Mouse (Mus musculus) lung, embryonic 16.5 days (tissue): ENCODE measurements around the gene Cobll1. TPM values are rescaled to one million over a fixed set of nuclear protein-coding genes. Genes with fewer than 3 reads are reported as not detected.

Experiments used
- ATAC-seq: fragments of 200-750 bp; cut with Nextera tagmentation; 2 replicates; pipeline ENCODE4 v1.8.0; 2017; ENCODE audit warnings: low read depth, mild to moderate bottlenecking, moderate library complexity
- H3K27ac ChIP-seq: fragments of 300-500 bp; sonication (generic); 2 replicates; pipeline ENCODE4 v1.5.1; 2014; ENCODE audit warnings: mild to moderate bottlenecking, control low read depth, low read length
- H3K27me3 ChIP-seq: fragments of 300-500 bp; sonication (generic); 2 replicates; pipeline ENCODE4 v1.6.1; 2014; ENCODE audit warnings: low read depth, low read length, mixed read lengths; ENCODE audit not compliant: control insufficient read depth, insufficient read depth
- H3K36me3 ChIP-seq: fragments of 300-500 bp; sonication (generic); 2 replicates; pipeline ENCODE4 v1.6.1; 2014; ENCODE audit warnings: low read length; ENCODE audit not compliant: control insufficient read depth, insufficient read depth
- H3K4me1 ChIP-seq: fragments of 300-500 bp; sonication (generic); replicated peaks from 2 replicates; pipeline ENCODE4 v1.6.1; 2014; ENCODE audit warnings: low read length, mixed read lengths; ENCODE audit not compliant: control insufficient read depth, insufficient read depth
- H3K4me2 ChIP-seq: fragments of 300-500 bp; sonication (generic); 2 replicates; pipeline ENCODE4 v1.6.1; 2014; ENCODE audit warnings: low read depth, low read length, control low read depth
- H3K4me3 ChIP-seq: fragments of 300-500 bp; sonication (generic); 2 replicates; pipeline ENCODE4 v1.5.1; 2014; ENCODE audit warnings: mild to moderate bottlenecking, low read length, control low read depth
- H3K9ac ChIP-seq: fragments of 300-500 bp; sonication (generic); 2 replicates; pipeline ENCODE4 v1.6.1; 2014; ENCODE audit warnings: low read length, control low read depth
- H3K9me3 ChIP-seq: fragments of 300-500 bp; sonication (generic); 2 replicates; pipeline ENCODE4 v1.6.1; 2016; ENCODE audit warnings: low read length; ENCODE audit not compliant: control insufficient read depth
- WGBS: fragments of 180-500 bp; shearing (Covaris S2); extraction: QIAGEN DNeasy Blood & Tissue Kit; methylation state at CpG from one replicate; pipeline ENCODE4 v1.1.7; 2014; 5-methylcytosine and 5-hydroxymethylcytosine counted together
- polyA plus RNA-seq: library from polyadenylated mRNA; unstranded; fragments of >200 nt; fragmentation: Nextera tagmentation; extraction: Ambion mirVana; gene quantifications from 2 replicates; pipeline ENCODE4 v1.2.1, GENCODE M21; 2015

The Cobll1 gene
- polyA plus RNA-seq, 1 experiment from 2014 or later = 11.1 TPM

DNA sequence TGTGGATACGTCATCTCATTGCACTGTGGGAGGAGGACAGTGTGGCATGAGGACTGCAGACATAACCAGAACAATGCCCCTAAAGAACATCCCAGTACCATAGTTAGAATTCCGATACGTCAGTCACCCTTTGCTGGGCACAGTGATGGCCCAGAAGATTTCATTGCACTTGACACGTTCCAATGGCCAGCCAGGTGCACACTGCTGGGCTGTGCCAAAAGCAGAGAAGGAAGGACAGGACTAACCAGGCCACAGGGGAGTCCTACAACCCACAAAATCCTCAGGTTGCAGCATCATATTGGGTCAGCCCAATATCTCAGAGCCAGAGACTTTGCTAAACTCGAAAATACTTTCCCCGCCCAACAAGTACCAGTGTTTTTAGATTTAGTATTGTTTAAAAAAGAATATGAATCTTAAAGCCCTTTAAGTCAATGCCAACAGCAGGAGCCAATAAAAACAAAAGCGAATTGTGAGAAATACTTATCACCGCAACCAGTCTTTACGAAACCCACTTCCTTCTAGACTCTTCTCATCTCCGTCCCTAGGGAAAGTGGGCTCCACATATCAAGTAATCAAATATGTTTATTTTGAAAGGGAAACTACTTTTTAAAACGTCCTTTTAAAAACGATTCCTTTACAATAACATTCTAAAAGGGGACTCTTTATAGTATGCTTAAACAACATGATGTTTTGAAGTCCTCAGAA is 46.0 kb downstream of the Cobll1 start:
- ATAC-seq = no peak
- no peak overlapping the region for H3K4me3 ChIP-seq
- WGBS = 58% methylated on average over 12 of the region's 12 CpGs

DNA sequence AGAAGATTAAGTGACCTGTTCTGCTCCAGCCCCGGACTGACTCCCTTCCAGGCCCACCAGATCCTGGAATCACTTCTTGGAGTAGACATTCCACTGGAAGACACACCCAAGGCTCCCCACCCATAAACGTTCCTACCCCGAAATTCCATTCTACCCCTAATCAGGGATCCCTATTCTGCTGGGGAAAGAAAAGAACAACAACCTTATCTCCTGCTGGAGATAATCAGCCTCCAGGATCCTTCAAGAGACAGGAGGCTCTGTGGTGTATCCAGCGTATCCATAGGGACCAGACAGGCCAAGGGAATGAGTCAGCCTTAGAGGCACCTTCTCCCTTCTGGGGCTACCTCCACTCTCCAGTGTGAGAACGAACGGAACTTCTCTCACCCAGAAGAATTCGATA is 47.8 kb downstream of the Cobll1 start:
- Histone ChIP-seq H3K9me3 (no peaks in the 10 kb centered on the region), H3K27me3 (no peaks in the 10 kb centered on the region), H3K27ac (no peak overlapping the region), H3K4me1 (peaks cover 16% of the 10 kb centered on the region), H3K4me3 (no peak overlapping the region), H3K36me3 (no peaks in the 10 kb centered on the region), H3K4me2 (no peak overlapping the region), H3K9ac (no peak overlapping the region)
- 28% methylated on average over 7 of the region's 7 CpGs for WGBS
- no peak for ATAC-seq

More for the DNA sequence above, 46.0 kb downstream of the Cobll1 start:
- Histone ChIP-seq H3K27me3 (no peaks in the 10 kb centered on the region), H3K36me3 (no peaks in the 10 kb centered on the region), H3K27ac (no peak overlapping the region), H3K9me3 (no peaks in the 10 kb centered on the region), H3K9ac (no peak overlapping the region), H3K4me2 (no peak overlapping the region), H3K4me1 (peaks cover 16% of the 10 kb centered on the region)

DNA sequence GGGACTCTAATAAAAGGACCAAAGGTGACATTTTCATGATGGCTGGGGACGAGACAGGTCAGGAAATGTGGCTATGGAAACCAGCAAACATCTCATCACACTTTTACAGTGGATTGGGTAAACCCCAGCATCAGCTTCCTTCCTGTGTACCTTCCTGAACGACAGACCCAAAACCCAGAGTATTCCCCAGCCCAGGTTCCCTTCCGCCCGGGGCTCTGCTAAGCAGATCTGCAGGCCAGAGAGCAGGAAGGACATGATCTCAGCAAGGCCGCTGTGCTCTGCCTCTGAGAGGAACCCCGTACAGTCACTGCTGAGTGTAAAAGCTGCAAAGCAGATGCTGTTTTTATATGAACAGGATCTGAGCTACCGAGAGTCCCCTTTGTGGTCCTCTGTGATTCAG is 49.9 kb downstream of the Cobll1 start:
- no peaks in the 10 kb centered on the region for H3K36me3 ChIP-seq
- H3K4me1 ChIP-seq = peaks cover 19% of the 10 kb centered on the region
- peak overlapping the region; percentile 55 for H3K27ac ChIP-seq
- H3K4me3 ChIP-seq = no peak overlapping the region
- peak; percentile 74; the same call in 1 of the 2 replicates for ATAC-seq
- H3K4me2 ChIP-seq = no peak overlapping the region
- 42% methylated on average over 7 of the region's 7 CpGs for WGBS
- no peaks in the 10 kb centered on the region for H3K9me3 ChIP-seq
- no peaks in the 10 kb centered on the region for H3K27me3 ChIP-seq
- no peak overlapping the region for H3K9ac ChIP-seq

DNA sequence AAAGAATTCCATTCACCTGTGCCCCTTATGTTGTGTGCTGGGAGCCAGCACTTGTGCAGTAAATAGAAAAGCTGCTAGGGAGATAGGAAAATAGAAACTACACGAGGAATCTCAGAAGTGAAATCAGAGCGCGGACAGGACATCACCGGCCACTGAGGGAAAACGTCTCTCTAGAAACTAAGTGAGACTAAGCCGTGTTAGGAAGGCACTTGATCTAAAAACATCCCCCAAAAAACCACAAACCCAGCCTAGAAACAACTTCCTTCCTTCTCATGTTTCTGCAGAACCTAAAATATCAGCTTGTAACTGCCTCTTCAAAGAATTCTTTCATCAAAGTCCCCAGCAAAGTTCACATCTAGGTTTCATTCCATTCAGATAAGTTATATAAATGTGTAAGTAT is 50.6 kb downstream of the Cobll1 start:
- no peak overlapping the region for H3K4me3 ChIP-seq
- H3K4me2 ChIP-seq = no peak overlapping the region

DNA sequence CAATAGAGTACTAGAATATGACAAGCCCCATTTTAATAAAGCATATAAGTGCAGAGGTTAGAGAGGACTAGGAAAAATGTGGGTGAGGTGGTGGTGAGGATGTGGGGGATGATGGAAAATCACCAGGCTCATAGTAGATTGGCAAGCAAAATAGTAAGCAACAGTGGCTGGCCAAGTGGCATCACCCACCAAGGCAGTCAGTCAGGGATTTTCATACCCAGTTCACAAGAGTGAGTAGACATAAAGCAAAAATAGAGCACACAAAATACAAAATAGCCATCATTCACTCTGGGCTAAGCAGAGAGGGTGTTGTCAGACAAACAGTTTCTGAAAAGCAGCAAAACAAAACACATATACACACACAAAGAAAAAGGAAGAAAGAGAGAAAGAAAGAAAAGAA is 51.6 kb downstream of the Cobll1 start:
- no peak overlapping the region for H3K27ac ChIP-seq
- no peaks in the 10 kb centered on the region for H3K27me3 ChIP-seq
- no peak for ATAC-seq
- no peak overlapping the region for H3K9ac ChIP-seq
- H3K4me2 ChIP-seq = no peak overlapping the region
- H3K9me3 ChIP-seq = no peaks in the 10 kb centered on the region
- no peak overlapping the region for H3K4me3 ChIP-seq
- peaks cover 19% of the 10 kb centered on the region for H3K4me1 ChIP-seq
- no peaks in the 10 kb centered on the region for H3K36me3 ChIP-seq

More for the DNA sequence above, 50.6 kb downstream of the Cobll1 start:
- WGBS = 25% methylated on average over 6 of the region's 6 CpGs
- H3K27me3 ChIP-seq = no peaks in the 10 kb centered on the region
- H3K36me3 ChIP-seq = no peaks in the 10 kb centered on the region
- H3K27ac ChIP-seq = no peak overlapping the region
- ATAC-seq = no peak
- no peak overlapping the region for H3K9ac ChIP-seq
- H3K4me1 ChIP-seq = peaks cover 19% of the 10 kb centered on the region
- H3K9me3 ChIP-seq = no peaks in the 10 kb centered on the region

DNA sequence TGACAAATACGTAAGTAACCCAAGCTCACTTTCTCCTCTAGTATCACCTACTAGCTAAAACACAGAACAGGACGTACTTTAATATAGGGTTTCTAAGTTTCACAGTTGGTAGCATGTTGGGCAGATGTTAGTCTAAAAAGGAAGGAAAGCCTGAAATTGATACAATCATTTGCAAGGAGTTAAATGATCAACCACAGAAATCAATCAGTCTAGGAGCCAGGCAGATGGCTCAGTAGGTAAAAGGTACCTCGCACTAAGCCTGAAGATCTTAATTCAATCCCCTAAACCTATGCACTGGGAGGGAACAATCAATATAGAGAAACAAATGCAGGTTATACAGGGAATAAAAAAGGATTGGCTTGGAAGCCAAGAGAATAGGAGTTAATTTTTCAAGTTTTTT is 52.0 kb downstream of the Cobll1 start:
- WGBS = 88% methylated on average over 3 of the region's 3 CpGs
- ATAC-seq = no peak
- no peaks in the 10 kb centered on the region for H3K27me3 ChIP-seq

DNA sequence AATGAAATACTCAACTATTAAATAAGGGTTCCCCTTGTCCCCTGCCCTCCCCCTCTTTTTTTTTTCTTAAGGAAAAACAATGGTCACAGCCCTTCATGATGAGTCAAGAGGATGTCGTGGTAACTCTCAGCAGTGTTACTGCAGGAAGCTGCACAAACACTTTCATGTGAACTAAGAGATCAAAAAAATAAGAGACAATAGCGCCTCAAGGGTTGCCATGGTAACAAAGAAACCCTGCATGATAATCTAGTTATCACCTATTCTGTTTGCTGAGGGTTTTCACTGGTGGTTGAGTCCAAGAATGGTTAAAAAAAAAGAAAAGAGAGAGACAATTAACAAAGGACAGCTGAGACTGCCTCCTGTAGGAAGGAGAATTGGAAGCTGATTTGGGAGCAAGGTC is 56.5 kb downstream of the Cobll1 start:
- no peak overlapping the region for H3K27ac ChIP-seq
- peaks cover 12% of the 10 kb centered on the region for H3K4me1 ChIP-seq
- no peak for ATAC-seq
- H3K36me3 ChIP-seq = no peaks in the 10 kb centered on the region
- H3K4me3 ChIP-seq = no peak overlapping the region
- H3K9me3 ChIP-seq = no peaks in the 10 kb centered on the region
- WGBS = 28% methylated on average over 2 of the region's 2 CpGs
- H3K9ac ChIP-seq = no peak overlapping the region
- H3K4me2 ChIP-seq = no peak overlapping the region
- H3K27me3 ChIP-seq = no peaks in the 10 kb centered on the region

More for the DNA sequence above, 52.0 kb downstream of the Cobll1 start:
- Histone ChIP-seq H3K4me1 (peaks cover 22% of the 10 kb centered on the region), H3K4me3 (no peak overlapping the region), H3K4me2 (no peak overlapping the region), H3K36me3 (no peaks in the 10 kb centered on the region), H3K9me3 (no peaks in the 10 kb centered on the region), H3K9ac (no peak overlapping the region), H3K27ac (no peak overlapping the region)

DNA sequence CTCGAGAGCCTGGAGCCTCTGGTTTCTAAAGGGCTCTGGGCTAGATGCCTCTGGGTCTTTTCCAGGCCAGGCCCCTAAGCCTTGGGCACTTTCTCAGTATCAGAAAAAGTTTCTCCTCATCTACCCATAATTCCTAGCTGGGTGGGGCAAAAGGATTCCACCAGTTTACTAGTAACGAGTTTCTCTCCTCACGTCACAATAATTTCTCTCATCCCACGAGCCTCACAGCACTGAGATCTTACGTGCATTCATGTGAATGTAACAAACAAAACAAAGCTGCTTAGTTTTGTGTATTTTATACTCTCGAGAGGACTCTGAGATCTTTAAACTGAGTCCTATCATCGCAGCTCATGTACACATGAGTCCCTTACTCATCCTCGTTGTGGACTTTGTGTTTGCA is 57.5 kb downstream of the Cobll1 start:
- no peaks in the 10 kb centered on the region for H3K27me3 ChIP-seq
- H3K36me3 ChIP-seq = no peaks in the 10 kb centered on the region
- H3K4me1 ChIP-seq = peaks cover 12% of the 10 kb centered on the region
- no peaks in the 10 kb centered on the region for H3K9me3 ChIP-seq
- no peak overlapping the region for H3K4me2 ChIP-seq
- H3K9ac ChIP-seq = no peak overlapping the region
- no peak for ATAC-seq
- no peak overlapping the region for H3K4me3 ChIP-seq
- WGBS = 78% methylated on average over 8 of the region's 8 CpGs
- H3K27ac ChIP-seq = peak overlapping the region; percentile 32; the same call in 1 of the 2 replicates

DNA sequence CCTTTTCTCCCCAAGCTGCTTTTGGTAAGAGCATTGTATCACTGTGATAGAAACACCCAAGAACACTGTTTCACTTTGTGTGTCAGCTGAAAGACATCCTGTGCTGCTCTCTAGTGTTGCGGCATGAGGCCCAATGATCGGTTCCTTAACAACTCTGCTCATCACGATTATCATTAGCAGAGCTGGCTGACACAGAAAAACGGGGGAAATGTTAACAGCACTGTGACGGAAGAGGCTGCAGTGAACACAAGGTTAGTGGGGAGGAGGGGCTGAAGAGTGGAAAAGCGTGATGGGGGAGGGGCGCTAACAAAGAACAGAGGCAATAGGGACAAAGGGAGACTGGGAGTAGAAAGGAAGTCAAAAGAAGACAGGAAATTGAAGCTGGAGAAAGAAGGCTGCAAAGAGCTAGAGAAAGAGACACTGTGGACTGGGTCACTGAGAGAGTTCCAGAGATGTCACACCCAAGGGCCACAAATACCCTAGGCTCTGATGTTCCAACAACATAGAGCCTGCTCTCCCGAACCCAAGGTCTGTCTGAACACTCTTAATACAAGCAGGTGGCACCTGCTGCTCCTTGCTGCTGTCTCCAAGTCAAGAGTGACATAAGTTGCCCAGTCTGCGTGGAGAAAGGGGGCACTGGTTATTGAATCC is 58.0 kb downstream of the Cobll1 start:
- Histone ChIP-seq H3K9ac (no peak overlapping the region), H3K27me3 (no peaks in the 10 kb centered on the region), H3K9me3 (no peaks in the 10 kb centered on the region), H3K4me3 (peak overlapping the region; percentile 19; the same call in 1 of the 2 replicates), H3K4me2 (peak overlapping the region; percentile 35), H3K36me3 (no peaks in the 10 kb centered on the region), H3K4me1 (peaks cover 12% of the 10 kb centered on the region), H3K27ac (peak overlapping the region; percentile 32)
- peak; percentile 52; the same call in 1 of the 2 replicates for ATAC-seq
- 26% methylated on average over 9 of the region's 9 CpGs for WGBS
